Mouse (Mus musculus): ENCODE measurements around the gene Ggt5. TPM values are rescaled to one million over a fixed set of nuclear protein-coding genes. Genes with fewer than 3 reads are reported as not detected.

The Ggt5 gene
- polyA plus RNA-seq, 1 experiment from 2014 or later = 0.21 TPM

- no peaks in the 10 kb centered on the region for H3K9me3 ChIP-seq (replicated peaks)
- H3K9ac ChIP-seq = no peak overlapping the region
- peaks cover 38% of the 10 kb centered on the region for H3K4me1 ChIP-seq
- no peak for ATAC-seq
- peak overlapping the region; percentile 31 for H3K4me2 ChIP-seq
- no peaks in the 10 kb centered on the region for H3K36me3 ChIP-seq
- no peak overlapping the region for H3K27ac ChIP-seq
- 33% methylated on average over 4 of the region's 4 CpGs for WGBS (ENCODE audit: insufficient replicate concordance)
- H3K27me3 ChIP-seq (replicated peaks) = peaks cover 10% of the 10 kb centered on the region
- H3K4me3 ChIP-seq = 0 out of 2 replicates have a peak overlapping the region, but pooled peaks have one; percentile 8
Measured at GRCm38 (mm10) chr10:75568851-75569250, 20.3 kb upstream of the Ggt5 start.

DNA sequence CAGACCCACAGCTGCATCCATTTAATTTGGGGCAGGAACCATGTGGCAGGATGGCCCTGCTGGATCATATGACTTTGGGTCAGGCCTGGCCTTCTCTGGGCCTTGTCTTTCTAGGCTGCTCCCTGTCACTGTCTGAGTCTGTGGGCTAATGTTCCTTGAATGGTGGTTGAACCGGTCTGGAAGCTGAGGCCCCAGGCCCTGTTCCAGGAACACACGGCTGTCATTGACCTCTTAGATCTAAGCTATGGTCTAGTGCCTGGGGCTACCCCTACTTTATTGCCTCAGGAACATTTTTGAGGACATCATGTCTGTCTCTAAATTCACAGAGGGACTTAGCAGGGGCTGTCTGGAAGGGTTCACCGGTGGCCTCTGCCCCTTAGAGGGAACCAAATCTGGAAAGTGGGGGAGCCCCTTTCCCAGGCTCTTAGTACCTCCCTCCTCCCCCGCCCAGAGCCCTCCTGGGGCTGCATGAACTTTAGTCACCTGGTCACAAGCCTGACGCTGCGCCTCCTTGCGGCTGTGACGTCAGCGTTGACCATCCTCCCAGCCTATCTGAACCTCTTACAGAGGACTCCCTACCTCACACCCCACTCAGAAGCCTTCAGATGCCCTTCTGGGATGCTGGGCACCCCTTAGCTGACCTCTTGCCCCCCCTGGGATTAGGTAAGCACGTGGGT, 18.0 kb upstream of the Ggt5 start:
- WGBS (ENCODE audit: insufficient replicate concordance) = 42% methylated on average over 10 of the region's 10 CpGs
- H3K27me3 ChIP-seq (replicated peaks) = peaks cover 2% of the 10 kb centered on the region; the same call in 1 of the 2 replicates
- peaks cover 21% of the 10 kb centered on the region for H3K4me1 ChIP-seq
- H3K9me3 ChIP-seq (replicated peaks) = no peaks in the 10 kb centered on the region
- ATAC-seq = no peak
- H3K4me3 ChIP-seq = no peak overlapping the region
- no peaks in the 10 kb centered on the region for H3K36me3 ChIP-seq
- H3K4me2 ChIP-seq = no peak overlapping the region
- H3K27ac ChIP-seq = no peak overlapping the region
- H3K9ac ChIP-seq = no peak overlapping the region

GRCm38 (mm10) chr10:75571937-75572336, 17.2 kb upstream of the Ggt5 start:
- no peak overlapping the region for H3K4me3 ChIP-seq
- H3K27me3 ChIP-seq (replicated peaks) = peaks cover 2% of the 10 kb centered on the region; the same call in 1 of the 2 replicates
- 49% methylated on average over 9 of the region's 9 CpGs for WGBS (ENCODE audit: insufficient replicate concordance)
- peaks cover 19% of the 10 kb centered on the region for H3K4me1 ChIP-seq
- H3K9me3 ChIP-seq (replicated peaks) = no peaks in the 10 kb centered on the region
- H3K4me2 ChIP-seq = no peak overlapping the region
- no peak overlapping the region for H3K27ac ChIP-seq
- ATAC-seq = no peak
- H3K9ac ChIP-seq = no peak overlapping the region
- no peaks in the 10 kb centered on the region for H3K36me3 ChIP-seq

DNA sequence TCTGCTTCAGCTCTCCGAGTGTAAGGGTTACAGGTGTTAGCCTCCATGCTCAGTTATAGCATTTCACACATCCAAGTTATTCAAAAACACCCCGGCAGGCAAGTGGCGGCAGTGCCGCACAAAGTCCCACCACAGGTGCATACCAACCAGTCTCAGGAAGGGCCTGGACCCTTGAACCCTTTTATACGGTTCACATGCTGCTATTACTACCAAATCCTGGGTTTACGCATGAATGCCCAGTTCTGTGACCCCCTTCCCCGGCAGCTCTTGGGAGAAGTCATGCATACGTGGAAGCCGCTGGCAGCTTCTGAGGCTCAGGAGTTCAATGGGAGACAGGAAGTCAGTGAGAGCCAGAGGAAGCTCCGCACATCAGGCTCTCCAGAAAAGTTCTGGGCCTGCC, 16.0 kb upstream of the Ggt5 start:
- no peaks in the 10 kb centered on the region for H3K36me3 ChIP-seq
- no peaks in the 10 kb centered on the region for H3K9me3 ChIP-seq (replicated peaks)
- H3K4me2 ChIP-seq = no peak overlapping the region
- ATAC-seq = no peak
- WGBS (ENCODE audit: insufficient replicate concordance) = 74% methylated on average over 10 of the region's 10 CpGs
- H3K4me1 ChIP-seq = peaks cover 15% of the 10 kb centered on the region
- H3K4me3 ChIP-seq = no peak overlapping the region
- peaks cover 2% of the 10 kb centered on the region; the same call in 1 of the 2 replicates for H3K27me3 ChIP-seq (replicated peaks)
- no peak overlapping the region for H3K27ac ChIP-seq
- H3K9ac ChIP-seq = no peak overlapping the region

DNA sequence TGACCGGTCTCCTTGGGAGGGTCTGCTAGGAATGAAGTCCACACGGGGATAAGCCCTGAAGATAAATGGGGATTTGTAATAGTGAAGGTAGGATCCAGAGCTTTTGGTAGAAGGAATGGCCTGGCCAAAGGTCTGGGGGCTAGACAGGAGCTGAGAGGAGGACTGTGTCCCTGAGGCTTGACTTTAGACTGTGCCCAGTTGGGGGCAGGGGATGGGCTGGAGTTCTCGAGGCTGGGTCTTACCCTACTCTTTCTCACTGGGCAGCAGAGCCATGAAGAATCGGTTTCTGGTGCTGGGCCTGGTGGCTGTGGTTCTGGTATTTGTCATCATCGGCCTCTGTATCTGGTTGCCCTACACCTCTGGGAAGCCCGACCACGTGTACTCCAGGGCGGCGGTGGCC, 15.2 kb upstream of the Ggt5 start:
- Histone ChIP-seq H3K9ac (no peak overlapping the region), H3K27ac (no peak overlapping the region), H3K36me3 (no peaks in the 10 kb centered on the region), H3K4me3 (no peak overlapping the region), H3K27me3 (replicated peaks) (0 out of 2 replicates have a peak, but pooled peaks cover 2% of the 10 kb centered on the region), H3K4me2 (no peak overlapping the region), H3K9me3 (replicated peaks) (no peaks in the 10 kb centered on the region), H3K4me1 (peaks cover 7% of the 10 kb centered on the region; the same call in 1 of the 2 replicates)
- ATAC-seq = no peak
- WGBS (ENCODE audit: insufficient replicate concordance) = 74% methylated on average over 9 of the region's 9 CpGs

DNA sequence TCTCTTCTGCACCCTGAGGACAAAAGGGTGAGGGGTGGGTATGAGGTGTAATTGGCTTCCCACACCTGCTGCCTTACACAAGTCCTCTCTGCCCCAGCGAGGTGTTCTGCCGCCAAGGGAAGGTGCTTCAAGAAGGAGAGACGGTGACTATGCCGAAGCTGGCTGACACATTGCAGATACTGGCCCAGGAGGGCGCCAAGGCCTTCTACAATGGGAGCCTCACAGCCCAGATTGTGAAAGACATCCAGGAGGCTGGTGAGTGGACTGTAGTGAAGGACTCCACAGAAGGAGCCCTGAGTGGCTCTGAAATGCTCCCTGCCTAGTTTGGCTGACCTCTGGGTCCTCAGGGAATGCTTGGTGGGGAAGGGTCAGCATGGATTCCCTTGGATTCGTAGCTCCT, 10.0 kb upstream of the Ggt5 start:
- H3K27ac ChIP-seq = no peak overlapping the region
- H3K4me3 ChIP-seq = no peak overlapping the region
- H3K4me2 ChIP-seq = no peak overlapping the region
- 63% methylated on average over 6 of the region's 6 CpGs for WGBS (ENCODE audit: insufficient replicate concordance)
- H3K36me3 ChIP-seq = no peaks in the 10 kb centered on the region
- no peak overlapping the region for H3K9ac ChIP-seq
- no peak for ATAC-seq
- no peaks in the 10 kb centered on the region for H3K9me3 ChIP-seq (replicated peaks)
- H3K4me1 ChIP-seq = no peaks in the 10 kb centered on the region
- no peaks in the 10 kb centered on the region for H3K27me3 ChIP-seq (replicated peaks)

DNA sequence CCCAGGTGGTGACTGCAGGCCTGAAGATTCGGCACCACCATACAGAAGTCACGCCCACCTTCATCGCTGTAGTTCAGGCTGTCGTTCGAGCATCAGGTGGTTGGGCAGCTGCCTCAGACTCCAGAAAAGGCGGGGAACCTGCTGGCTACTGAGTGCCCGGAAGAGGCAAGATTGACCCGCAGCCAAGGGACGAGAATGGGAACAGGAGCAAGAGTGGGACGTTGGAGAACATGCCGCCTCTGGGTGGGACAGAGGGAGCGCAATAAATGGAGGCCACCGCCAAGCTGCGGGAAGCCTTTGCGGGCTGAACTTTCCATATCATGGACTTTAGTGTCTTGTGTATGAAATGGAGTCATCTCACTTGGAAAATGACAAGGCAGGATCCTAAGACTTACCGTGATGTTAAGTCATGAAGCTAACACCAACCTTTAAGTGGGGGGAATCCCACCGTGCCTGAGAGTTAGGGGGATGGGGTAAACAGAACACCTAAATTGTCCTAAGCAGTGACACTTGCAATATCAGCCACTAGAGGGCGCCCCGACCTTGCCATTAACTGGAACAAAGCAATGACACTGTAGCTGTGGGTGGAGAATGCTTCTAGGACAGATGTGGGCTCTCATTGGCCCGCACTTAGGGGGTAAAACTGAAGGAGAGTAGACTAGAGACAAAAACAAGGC, 3.1 kb upstream of the Ggt5 start:
- Histone ChIP-seq H3K36me3 (no peaks in the 10 kb centered on the region), H3K27me3 (replicated peaks) (peaks cover 16% of the 10 kb centered on the region), H3K9ac (no peak overlapping the region), H3K4me2 (peak overlapping the region; percentile 7; the same call in 1 of the 2 replicates), H3K4me1 (peaks cover 18% of the 10 kb centered on the region), H3K27ac (no peak overlapping the region), H3K9me3 (replicated peaks) (no peaks in the 10 kb centered on the region), H3K4me3 (no peak overlapping the region)
- peak; percentile 34; the same call in 1 of the 2 replicates for ATAC-seq
- 22% methylated on average over 20 of the region's 20 CpGs for WGBS (ENCODE audit: insufficient replicate concordance)

DNA sequence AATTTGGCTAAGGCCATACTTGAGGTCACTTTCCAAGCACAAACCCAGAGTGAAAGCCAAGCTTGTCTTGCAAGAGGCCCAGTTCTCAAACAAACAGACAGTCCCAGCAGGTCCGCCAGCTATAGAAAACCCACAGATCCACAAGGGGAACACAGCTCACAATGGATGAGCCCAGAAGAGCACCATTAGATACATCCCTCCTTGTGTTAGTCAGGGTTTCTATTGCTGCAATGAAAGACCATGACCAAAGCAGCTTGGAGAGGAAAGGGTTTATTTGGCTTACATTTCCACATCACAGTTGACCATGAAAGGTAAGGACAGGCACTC, 2.6 kb upstream of the Ggt5 start:
- peaks cover 16% of the 10 kb centered on the region for H3K27me3 ChIP-seq (replicated peaks)
- no peak for ATAC-seq
- no peak overlapping the region for H3K4me3 ChIP-seq
- WGBS (ENCODE audit: insufficient replicate concordance) = 78% methylated on average over 1 of the region's 1 CpGs
- H3K27ac ChIP-seq = no peak overlapping the region
- no peak overlapping the region for H3K9ac ChIP-seq
- no peaks in the 10 kb centered on the region for H3K36me3 ChIP-seq
- H3K9me3 ChIP-seq (replicated peaks) = no peaks in the 10 kb centered on the region
- no peak overlapping the region for H3K4me2 ChIP-seq
- H3K4me1 ChIP-seq = peaks cover 23% of the 10 kb centered on the region

GRCm38 (mm10) chr10:75587781-75588180, 1.4 kb upstream of the Ggt5 start:
- ATAC-seq = no peak
- no peak overlapping the region for H3K27ac ChIP-seq

DNA sequence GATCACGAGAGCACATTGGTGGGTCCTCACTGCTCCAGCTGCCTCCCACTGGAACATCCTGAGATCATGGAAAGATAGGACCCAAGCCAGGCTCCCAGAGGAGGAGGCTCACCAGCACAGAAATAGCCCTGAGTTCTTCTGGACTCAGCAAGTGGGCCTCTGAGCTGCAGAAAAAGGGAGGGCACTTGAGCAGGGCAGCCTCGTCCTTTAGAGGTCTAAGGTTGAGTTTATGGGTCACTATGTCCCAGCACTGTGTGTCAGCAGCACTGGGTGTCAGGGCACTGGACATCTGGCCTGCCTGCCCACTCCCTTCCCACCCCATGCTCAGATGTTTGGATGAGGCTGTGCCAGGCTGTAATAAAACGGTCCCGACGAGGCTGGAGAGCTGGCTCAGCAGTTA, 804 bp upstream of the Ggt5 start:
- Histone ChIP-seq H3K27me3 (replicated peaks) (peaks cover 16% of the 10 kb centered on the region), H3K4me2 (no peak overlapping the region), H3K9ac (no peak overlapping the region), H3K36me3 (no peaks in the 10 kb centered on the region), H3K9me3 (replicated peaks) (no peaks in the 10 kb centered on the region), H3K27ac (no peak overlapping the region), H3K4me1 (peaks cover 26% of the 10 kb centered on the region), H3K4me3 (no peak overlapping the region)
- WGBS (ENCODE audit: insufficient replicate concordance) = 67% methylated on average over 5 of the region's 5 CpGs
- no peak for ATAC-seq

More at GRCm38 (mm10) chr10:75587781-75588180, 1.4 kb upstream of the Ggt5 start:
- Histone ChIP-seq H3K4me3 (no peak overlapping the region), H3K36me3 (no peaks in the 10 kb centered on the region), H3K9ac (no peak overlapping the region), H3K4me1 (peaks cover 26% of the 10 kb centered on the region), H3K27me3 (replicated peaks) (peaks cover 16% of the 10 kb centered on the region), H3K9me3 (replicated peaks) (no peaks in the 10 kb centered on the region), H3K4me2 (no peak overlapping the region)
- WGBS (ENCODE audit: insufficient replicate concordance) = 66% methylated on average over 4 of the region's 4 CpGs

- no peak overlapping the region for H3K4me3 ChIP-seq
- no peak overlapping the region for H3K27ac ChIP-seq
- 60% methylated on average over 16 of the region's 16 CpGs for WGBS (ENCODE audit: insufficient replicate concordance)
Measured at GRCm38 (mm10) chr10:75589651-75590050, 511 bp downstream of the Ggt5 start.

GRCm38 (mm10) chr10:75591211-75591894, 2.2 kb downstream of the Ggt5 start:
- H3K9ac ChIP-seq = no peak overlapping the region; the same call in 1 of the 2 replicates
- WGBS (ENCODE audit: insufficient replicate concordance) = 39% methylated on average over 12 of the region's 12 CpGs
- peaks cover 26% of the 10 kb centered on the region for H3K4me1 ChIP-seq
- H3K36me3 ChIP-seq = no peaks in the 10 kb centered on the region
- H3K4me3 ChIP-seq = no peak overlapping the region
- ATAC-seq = no peak
- H3K27ac ChIP-seq = peak overlapping the region; percentile 12
- H3K4me2 ChIP-seq = no peak overlapping the region
- no peaks in the 10 kb centered on the region for H3K9me3 ChIP-seq (replicated peaks)
- H3K27me3 ChIP-seq (replicated peaks) = no peaks in the 10 kb centered on the region

More at GRCm38 (mm10) chr10:75589651-75590050, 511 bp downstream of the Ggt5 start:
- Histone ChIP-seq H3K27me3 (replicated peaks) (peaks cover 14% of the 10 kb centered on the region), H3K36me3 (no peaks in the 10 kb centered on the region), H3K4me1 (peaks cover 26% of the 10 kb centered on the region), H3K9me3 (replicated peaks) (no peaks in the 10 kb centered on the region), H3K9ac (no peak overlapping the region), H3K4me2 (0 out of 2 replicates have a peak overlapping the region, but pooled peaks have one; percentile 3)
- ATAC-seq = no peak
